Mouse (Mus musculus) liver, adult 2 months (tissue): ENCODE measurements at regions not wholly inside any gene's neighbourhood (a gene's known extent, or its start where the extent isn't known, plus 50 kb on each side); places are given as distances from the start of the nearest gene placed in this dataset.

Experiments used
- CTCF ChIP-seq: fragments of 200-500 bp; IDR thresholded peaks from 2 replicates; pipeline ENCODE4 v1.5.1; 2011; ENCODE audit warnings: low read depth, low read length, control low read depth
- POLR2A ChIP-seq: fragments of 200-500 bp; IDR thresholded peaks from 2 replicates; pipeline ENCODE4 v1.6.1; 2011; ENCODE audit warnings: low read length, control low read depth; ENCODE audit not compliant: insufficient read depth; ENCODE audit errors: extremely low read depth

GRCm38 (mm10) chr2:115338178-115338577 lies 243.3 kb upstream of the BC052040 start:
- no peak for TF ChIP-seq CTCF
- no peak for TF ChIP-seq POLR2A
